Mouse (Mus musculus): ENCODE data around the gene Olfr1373. TPM values are rescaled to one million over a fixed set of nuclear protein-coding genes. Genes with fewer than 3 reads are reported as not detected.

The Olfr1373 gene
- polyA plus RNA-seq, 1 experiment = not detected

DNA sequence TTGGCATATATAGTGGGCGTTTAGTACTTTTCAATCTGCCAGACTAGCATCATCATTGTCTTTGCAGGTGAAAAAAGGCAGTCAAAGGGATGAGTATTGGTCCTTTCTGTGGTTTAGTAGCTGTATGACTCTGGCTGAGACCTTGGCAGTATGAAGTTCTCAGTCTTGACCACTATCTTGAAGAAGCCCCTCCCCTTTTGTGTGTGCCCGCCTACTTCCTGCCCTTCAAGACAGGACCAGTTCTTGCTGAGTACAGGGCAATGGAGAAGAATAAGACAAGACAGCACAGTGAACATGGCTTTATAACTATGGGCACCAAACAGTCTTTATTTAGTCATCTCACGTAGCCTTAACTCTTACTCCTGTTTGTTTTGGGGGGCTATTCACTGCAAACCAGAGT, 48.3 kb downstream of the Olfr1373 start:
- WGBS = 75% methylated on average over 3 of the region's 3 CpGs
- TF ChIP-seq POLR2A (IDR thresholded peaks at IDR 0.05; ENCODE audit: low read depth, low read length) = no peak
- no peak for TF ChIP-seq CTCF (conservative IDR thresholded peaks at IDR 0.05; ENCODE audit: insufficient read depth, insufficient read length, low read depth, low read length)
- no peak overlapping the region for H3K27ac ChIP-seq (ENCODE audit: insufficient read depth, low read depth, low read length)
- no peak for DNase-seq
- peaks cover 16% of the 10 kb centered on the region; the same call in 1 of the 2 replicates for H3K4me1 ChIP-seq (ENCODE audit: control insufficient read depth, insufficient read depth, low read length)
- no peaks in the 10 kb centered on the region for H3K27me3 ChIP-seq (replicated peaks; ENCODE audit: control insufficient read depth, insufficient read depth, low read length)
- no peak overlapping the region for H3K4me3 ChIP-seq (ENCODE audit: insufficient read depth, low read depth, low read length)
- no peaks in the 10 kb centered on the region for H3K36me3 ChIP-seq (ENCODE audit: control insufficient read depth, insufficient read depth, low read length)

Other genes with a start within 250 kb of the Olfr1373 start
- 15.6 and 17.2 TPM in 2 replicates for gene Cdkn2aipnl, start 177.9 kb downstream of the Olfr1373 start, polyA plus RNA-seq (2012; rRNA removed)
- gene Ube2b, start 144.8 kb downstream of the Olfr1373 start, polyA plus RNA-seq (2012; rRNA removed) = 48.5 and 70.9 TPM in 2 replicates
- gene Cdkl3, start 141.3 kb downstream of the Olfr1373 start, polyA plus RNA-seq (2012; rRNA removed) = 1.6 and 1.8 TPM in 2 replicates
- 30.9 and 38.0 TPM in 2 replicates for gene Ppp2ca, start 46.8 kb downstream of the Olfr1373 start, polyA plus RNA-seq (2012; rRNA removed)
- not detected in 2 replicates for gene Olfr1371, start 68.5 kb upstream of the Olfr1373 start, polyA plus RNA-seq (2012; rRNA removed)
- 34.4 and 68.9 TPM in 2 replicates for gene Skp1a, start 86.5 kb upstream of the Olfr1373 start, polyA plus RNA-seq (2012; rRNA removed)
- gene Tcf7, start 137.5 kb upstream of the Olfr1373 start, polyA plus RNA-seq (2012; rRNA removed) = 2.1 and 13.2 TPM in 2 replicates
- 259 and 341 TPM in 2 replicates for gene Vdac1, start 215.3 kb upstream of the Olfr1373 start, polyA plus RNA-seq (2012; rRNA removed)